Mouse (Mus musculus) forebrain, embryonic 14.5 days (tissue): Measurements from ENCODE around the gene Hnrnpa3. TPM values are rescaled to one million over a fixed set of nuclear protein-coding genes. Genes with fewer than 3 reads are reported as not detected.

Experiments used
- ATAC-seq: fragments of 200-750 bp; cut with Nextera tagmentation; 2 replicates; pipeline ENCODE4 v1.8.0; 2017; ENCODE audit warnings: mild to moderate bottlenecking, moderate library complexity
- DNase-seq: peaks from one replicate; pipeline ENCODE4 v3.0.0-alpha.2; 2015; ENCODE audit warnings: low spot score
- H3K27ac ChIP-seq: fragments of 300-500 bp; sonication (generic); 2 replicates; pipeline ENCODE4 v1.5.1; 2014; ENCODE audit warnings: low read depth, mild to moderate bottlenecking, control low read depth, low read length, moderate library complexity
- H3K27me3 ChIP-seq: fragments of 300-500 bp; sonication (generic); replicated peaks from 2 replicates; pipeline ENCODE4 v1.6.1; 2014; ENCODE audit warnings: low read length, control low read depth, mixed read lengths; ENCODE audit not compliant: control insufficient read depth, insufficient read depth
- H3K36me3 ChIP-seq: fragments of 300-500 bp; sonication (generic); 2 replicates; pipeline ENCODE4 v1.6.1; 2014; ENCODE audit warnings: low read length, control low read depth; ENCODE audit not compliant: control insufficient read depth, insufficient read depth
- H3K4me1 ChIP-seq: fragments of 300-500 bp; sonication (generic); 2 replicates; pipeline ENCODE4 v1.6.1; 2014; ENCODE audit warnings: antibody characterized with exemption, low read length, control low read depth; ENCODE audit not compliant: control insufficient read depth, insufficient read depth
- H3K4me2 ChIP-seq: fragments of 300-500 bp; sonication (generic); 2 replicates; pipeline ENCODE4 v1.6.1; 2014; ENCODE audit warnings: mild to moderate bottlenecking, control low read depth, low read length
- H3K4me3 ChIP-seq: fragments of 300-500 bp; sonication (generic); 2 replicates; pipeline ENCODE4 v1.5.1; 2014; ENCODE audit warnings: low read depth, low read length, control low read depth
- H3K9ac ChIP-seq: fragments of 300-500 bp; sonication (generic); 2 replicates; pipeline ENCODE4 v1.6.1; 2014; ENCODE audit warnings: mild to moderate bottlenecking, low read length, control low read depth, moderate library complexity
- H3K9me3 ChIP-seq: fragments of 300-500 bp; sonication (generic); replicated peaks from 2 replicates; pipeline ENCODE4 v1.6.1; 2016; ENCODE audit warnings: low read length, control low read depth, mixed read lengths; ENCODE audit not compliant: control insufficient read depth
- WGBS: fragments of 180-500 bp; shearing (Covaris S2); extraction: QIAGEN DNeasy Blood & Tissue Kit; methylation state at CpG from one replicate; pipeline ENCODE4 v1.1.7; 2014; 5-methylcytosine and 5-hydroxymethylcytosine counted together
- polyA plus RNA-seq: library from polyadenylated mRNA; unstranded; fragments of >200 nt; fragmentation: Nextera tagmentation; extraction: Ambion mirVana; gene quantifications from 2 replicates; pipeline ENCODE4 v1.2.1, GENCODE M21; 2014

The Hnrnpa3 gene
- polyA plus RNA-seq, 1 experiment from 2014 or later, result 209 TPM

DNA sequence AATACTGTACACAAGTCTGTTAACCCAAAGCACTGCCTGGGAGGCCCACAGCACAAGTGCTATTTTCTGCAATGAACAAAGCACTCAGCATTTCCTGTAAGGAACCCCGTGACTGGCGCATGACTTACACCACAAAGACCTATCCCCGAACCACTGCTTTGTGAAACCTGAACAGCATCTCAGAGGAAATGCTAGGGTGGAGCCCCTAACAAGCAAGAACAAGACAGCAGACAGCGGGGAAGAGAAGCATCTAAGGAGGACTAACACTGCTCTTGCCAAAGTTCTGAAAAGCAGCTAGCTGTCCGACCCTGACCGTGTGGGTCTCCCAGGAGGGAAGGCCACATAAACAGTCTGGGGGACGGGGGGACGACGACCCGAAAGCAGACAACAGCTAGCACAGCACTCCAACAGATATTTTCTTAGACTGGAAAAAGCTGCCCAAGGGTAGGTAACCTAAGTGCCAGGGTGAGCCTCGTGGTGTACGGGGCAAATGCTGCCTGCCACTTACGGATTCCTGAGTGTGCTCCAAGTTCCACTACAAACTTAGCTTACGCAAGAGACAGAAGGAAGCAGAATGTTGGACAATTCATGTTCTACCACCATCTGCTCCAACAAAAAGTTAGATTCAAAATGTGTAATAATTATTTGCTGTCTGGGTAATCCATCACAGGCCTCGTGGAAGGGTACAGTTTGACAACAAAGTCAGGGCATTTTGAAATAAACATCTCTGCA, 24.1 kb downstream of the Hnrnpa3 start:
- Histone ChIP-seq H3K27ac (no peak overlapping the region), H3K27me3 (no peaks in the 10 kb centered on the region), H3K4me3 (no peak overlapping the region), H3K36me3 (peaks cover 7% of the 10 kb centered on the region; the same call in 1 of the 2 replicates), H3K4me1 (no peaks in the 10 kb centered on the region), H3K9me3 (no peaks in the 10 kb centered on the region), H3K9ac (no peak overlapping the region), H3K4me2 (no peak overlapping the region)
- DNase-seq (no peak), ATAC-seq (no peak)
- WGBS, result 79% methylated on average over 15 of the region's 15 CpGs

DNA sequence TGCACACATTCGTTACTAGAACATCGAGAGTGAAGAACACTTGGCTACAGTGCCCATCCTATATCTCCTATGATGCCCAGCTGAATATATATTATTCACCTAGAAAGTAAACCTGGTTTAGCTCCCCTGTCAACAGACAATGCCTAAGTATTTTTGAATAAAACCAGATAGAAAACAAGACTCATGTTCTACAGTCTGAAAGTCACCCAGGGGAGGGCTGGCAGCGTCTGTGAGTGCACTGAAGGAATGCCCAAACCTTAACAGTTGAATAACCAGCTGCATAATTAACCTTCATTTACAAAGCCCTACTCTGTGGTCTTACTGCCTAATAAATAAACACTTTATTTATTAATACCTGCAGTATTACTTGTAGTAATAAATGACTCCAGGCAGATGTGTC, 25.5 kb downstream of the Hnrnpa3 start:
- 65% methylated on average over 3 of the region's 3 CpGs for WGBS
- ATAC-seq, result no peak
- no peak overlapping the region for H3K27ac ChIP-seq

DNA sequence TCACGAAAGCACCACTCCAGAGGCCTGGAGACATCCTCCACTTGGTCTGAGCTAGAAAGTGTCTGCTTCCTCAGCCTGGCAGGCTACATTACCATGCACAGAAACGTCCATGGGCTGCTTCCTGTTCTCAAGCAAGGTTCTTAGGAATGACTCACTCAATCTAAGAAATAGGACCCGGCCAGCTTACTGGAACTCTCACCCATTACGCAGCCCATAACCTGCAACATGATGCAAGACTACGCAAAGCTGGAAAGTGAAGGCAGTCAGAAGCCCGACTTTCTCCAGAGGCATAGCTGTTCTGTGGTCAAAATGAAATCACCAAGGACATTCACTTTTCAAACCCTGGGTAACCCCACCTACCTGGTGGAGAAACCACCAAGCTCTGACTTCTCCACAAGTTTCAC, 26.4 kb downstream of the Hnrnpa3 start:
- H3K36me3 ChIP-seq, result no peaks in the 10 kb centered on the region
- H3K27me3 ChIP-seq, result no peaks in the 10 kb centered on the region
- H3K4me3 ChIP-seq, result no peak overlapping the region
- H3K4me1 ChIP-seq, result no peaks in the 10 kb centered on the region
- no peak overlapping the region for H3K27ac ChIP-seq
- DNase-seq (no peak), ATAC-seq (no peak)
- no peaks in the 10 kb centered on the region for H3K9me3 ChIP-seq
- no peak overlapping the region for H3K9ac ChIP-seq
- H3K4me2 ChIP-seq, result no peak overlapping the region
- WGBS, result 88% methylated on average over 6 of the region's 6 CpGs

More for the DNA sequence above, 25.5 kb downstream of the Hnrnpa3 start:
- no peak for DNase-seq
- H3K27me3 ChIP-seq, result no peaks in the 10 kb centered on the region
- H3K36me3 ChIP-seq, result no peaks in the 10 kb centered on the region
- no peaks in the 10 kb centered on the region for H3K4me1 ChIP-seq
- H3K9me3 ChIP-seq, result no peaks in the 10 kb centered on the region
- no peak overlapping the region for H3K4me2 ChIP-seq
- H3K4me3 ChIP-seq, result no peak overlapping the region
- H3K9ac ChIP-seq, result no peak overlapping the region

DNA sequence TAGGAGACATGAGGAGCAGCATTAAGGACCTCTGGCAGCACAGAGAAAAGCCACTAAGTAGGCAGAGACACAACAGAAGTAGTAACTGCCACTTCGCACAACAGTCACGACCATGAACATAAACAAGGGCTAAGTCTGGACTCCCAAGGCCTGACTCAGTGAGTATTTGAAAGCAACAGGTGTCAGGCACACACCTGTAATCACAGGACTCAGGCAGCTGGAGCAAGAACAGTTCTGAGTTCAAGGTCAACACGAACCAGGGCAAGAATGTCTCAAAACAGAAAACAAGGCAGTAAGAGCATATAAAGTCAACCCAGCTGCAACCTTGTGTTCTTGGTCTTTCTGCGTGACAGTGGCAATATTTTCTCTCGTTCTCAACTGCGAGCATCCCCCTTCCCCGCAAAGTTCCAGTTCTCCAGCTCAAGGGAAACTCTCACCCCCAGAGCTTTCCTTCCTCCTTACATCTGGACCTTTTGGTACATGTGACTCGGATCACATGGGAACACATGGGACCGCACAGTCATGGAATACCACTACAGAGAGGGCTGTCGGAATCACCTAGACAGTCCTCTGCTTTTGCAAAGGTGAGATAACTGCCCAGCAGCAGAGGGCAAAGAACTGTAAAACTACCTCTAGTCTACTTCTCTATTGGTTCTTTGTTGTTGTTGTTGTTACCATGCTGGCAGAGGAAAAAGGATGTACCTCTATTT, 28.1 kb downstream of the Hnrnpa3 start:
- Histone ChIP-seq H3K4me1 (no peaks in the 10 kb centered on the region), H3K27me3 (no peaks in the 10 kb centered on the region), H3K4me3 (no peak overlapping the region), H3K9me3 (no peaks in the 10 kb centered on the region), H3K4me2 (no peak overlapping the region), H3K9ac (no peak overlapping the region), H3K27ac (no peak overlapping the region), H3K36me3 (no peaks in the 10 kb centered on the region)
- DNase-seq (no peak), ATAC-seq (no peak)
- 91% methylated on average over 10 of the region's 10 CpGs for WGBS

DNA sequence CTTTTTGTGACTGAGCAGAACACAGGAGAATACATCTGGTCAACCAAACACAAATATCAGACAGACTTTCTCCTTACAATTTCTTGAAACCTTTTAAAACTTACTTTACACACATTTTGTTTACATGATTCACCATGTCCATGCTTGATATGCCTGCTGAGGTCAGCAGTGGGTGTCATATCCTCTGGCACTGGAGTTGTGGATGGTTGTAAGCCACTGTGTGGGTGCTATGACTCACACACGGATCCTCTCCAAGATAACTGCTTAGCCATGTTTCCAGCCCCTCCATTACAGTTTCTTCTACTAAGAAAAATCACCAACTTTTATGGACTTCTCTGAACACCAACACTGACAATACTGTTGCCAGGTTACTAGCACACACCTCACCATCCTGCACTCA, 29.8 kb downstream of the Hnrnpa3 start:
- ATAC-seq (no peak), DNase-seq (no peak)
- Histone ChIP-seq H3K4me3 (no peak overlapping the region), H3K4me1 (no peaks in the 10 kb centered on the region), H3K4me2 (no peak overlapping the region), H3K36me3 (no peaks in the 10 kb centered on the region), H3K9ac (no peak overlapping the region), H3K27me3 (no peaks in the 10 kb centered on the region), H3K9me3 (no peaks in the 10 kb centered on the region), H3K27ac (no peak overlapping the region)
- WGBS, result 96% methylated on average over 1 of the region's 1 CpGs

DNA sequence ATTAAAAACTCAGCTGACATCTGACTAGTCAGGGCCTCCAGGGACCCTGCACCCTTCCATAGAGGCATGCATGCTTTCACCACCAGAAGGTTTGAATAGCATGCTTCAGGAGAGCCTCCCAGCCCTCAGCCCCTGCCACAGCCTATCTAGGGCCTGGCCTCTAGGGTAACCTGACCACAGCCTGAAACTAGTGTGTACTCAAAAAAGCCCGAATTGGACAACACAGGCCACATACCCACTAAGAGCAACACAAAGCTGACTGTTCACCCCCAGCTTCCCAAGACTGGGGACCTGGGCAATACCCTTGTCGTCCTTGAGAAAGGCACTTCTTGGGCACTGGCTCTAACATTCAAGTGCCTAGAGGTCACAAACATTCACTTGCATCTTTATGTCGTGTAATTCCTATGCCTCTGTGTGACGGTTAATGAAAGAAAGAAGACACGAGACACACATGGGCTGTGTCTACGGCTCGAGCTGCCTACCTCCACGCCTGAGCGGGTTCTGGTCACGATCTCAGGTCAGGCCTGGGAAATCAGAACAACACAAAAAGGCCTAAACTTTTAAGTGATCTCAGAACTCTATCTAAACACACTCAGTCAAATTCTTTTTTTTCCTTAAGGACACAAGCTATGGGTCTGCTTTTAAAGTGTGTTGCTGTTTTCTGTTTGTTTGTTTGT, 30.6 kb downstream of the Hnrnpa3 start:
- Histone ChIP-seq H3K4me3 (no peak overlapping the region), H3K9ac (no peak overlapping the region), H3K9me3 (no peaks in the 10 kb centered on the region), H3K27me3 (no peaks in the 10 kb centered on the region), H3K27ac (no peak overlapping the region), H3K4me2 (no peak overlapping the region), H3K36me3 (no peaks in the 10 kb centered on the region), H3K4me1 (no peaks in the 10 kb centered on the region)
- no peak for ATAC-seq
- WGBS, result 87% methylated on average over 10 of the region's 10 CpGs
- no peak for DNase-seq

DNA sequence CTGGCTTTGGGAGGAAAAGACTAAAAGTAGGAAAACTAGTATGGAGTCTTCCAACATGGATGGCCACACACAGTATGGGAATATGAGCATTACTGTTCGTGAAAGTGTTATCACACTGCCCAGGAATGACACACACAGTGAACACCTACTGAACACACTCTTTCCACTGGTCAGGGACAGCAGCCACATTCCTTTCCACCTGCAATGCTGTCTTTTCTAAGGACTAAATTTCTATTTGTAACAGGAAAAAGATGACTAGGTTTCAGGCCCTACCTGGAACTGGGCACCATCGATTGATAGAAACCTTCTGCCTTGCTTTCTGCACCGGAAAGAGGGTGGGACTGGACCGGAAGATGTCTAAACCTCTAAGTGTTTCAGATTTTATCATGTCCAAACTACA, 31.6 kb downstream of the Hnrnpa3 start:
- no peaks in the 10 kb centered on the region for H3K4me1 ChIP-seq
- WGBS, result 94% methylated on average over 4 of the region's 4 CpGs
- H3K4me2 ChIP-seq, result no peak overlapping the region
- H3K27me3 ChIP-seq, result no peaks in the 10 kb centered on the region
- H3K9ac ChIP-seq, result no peak overlapping the region
- H3K4me3 ChIP-seq, result no peak overlapping the region
- no peak for DNase-seq
- ATAC-seq, result no peak
- no peaks in the 10 kb centered on the region for H3K9me3 ChIP-seq
- no peaks in the 10 kb centered on the region for H3K36me3 ChIP-seq
- no peak overlapping the region for H3K27ac ChIP-seq

DNA sequence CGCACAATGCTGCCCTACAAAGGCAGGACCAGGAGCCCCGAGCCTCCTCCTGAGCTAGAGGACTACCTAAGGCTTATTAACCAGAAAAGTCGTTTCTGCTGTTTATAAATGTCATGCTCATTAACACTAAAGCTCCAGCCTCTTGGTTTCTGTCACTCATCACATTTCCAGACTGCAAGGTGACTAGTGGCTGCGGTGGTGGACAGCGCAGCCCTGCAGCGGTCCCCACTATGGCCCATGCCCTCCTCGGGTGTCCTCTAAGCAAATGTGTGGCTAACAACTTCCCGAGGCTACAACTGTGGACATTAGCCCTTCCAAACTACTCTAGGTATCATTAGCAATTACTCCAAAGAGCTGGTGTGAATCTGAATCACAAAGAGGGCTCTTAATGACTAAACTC, 32.3 kb downstream of the Hnrnpa3 start:
- 65% methylated on average over 8 of the region's 8 CpGs for WGBS
- no peak overlapping the region for H3K27ac ChIP-seq
- H3K9me3 ChIP-seq, result no peaks in the 10 kb centered on the region
- no peaks in the 10 kb centered on the region for H3K27me3 ChIP-seq
- H3K36me3 ChIP-seq, result no peaks in the 10 kb centered on the region
- no peak overlapping the region for H3K9ac ChIP-seq
- H3K4me1 ChIP-seq, result no peaks in the 10 kb centered on the region
- no peak for ATAC-seq
- DNase-seq, result no peak
- no peak overlapping the region for H3K4me2 ChIP-seq
- no peak overlapping the region for H3K4me3 ChIP-seq

DNA sequence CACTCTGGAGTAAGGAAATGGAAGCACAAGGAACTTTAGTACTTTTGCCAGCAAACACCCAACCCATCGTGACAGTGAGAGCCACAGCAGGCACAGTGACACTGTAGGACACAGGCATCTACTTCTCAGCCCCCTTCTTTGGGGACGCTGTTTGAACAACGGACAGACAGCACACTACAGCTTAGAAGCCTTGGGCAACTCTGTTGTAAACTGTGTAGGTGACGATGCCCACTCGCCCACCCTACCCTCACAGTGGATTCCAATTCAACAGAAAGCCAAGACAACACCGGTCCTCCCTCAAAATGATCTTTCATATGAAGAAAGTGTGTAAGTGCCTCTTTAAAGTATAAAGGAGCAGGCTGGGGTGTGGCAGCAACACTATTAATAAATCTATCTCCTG, 33.3 kb downstream of the Hnrnpa3 start:
- Histone ChIP-seq H3K9ac (no peak overlapping the region), H3K4me1 (no peaks in the 10 kb centered on the region), H3K4me3 (no peak overlapping the region), H3K27me3 (no peaks in the 10 kb centered on the region), H3K36me3 (no peaks in the 10 kb centered on the region), H3K9me3 (no peaks in the 10 kb centered on the region), H3K4me2 (no peak overlapping the region), H3K27ac (no peak overlapping the region)
- WGBS, result 92% methylated on average over 6 of the region's 6 CpGs
- DNase-seq (no peak), ATAC-seq (no peak)
